Mouse (Mus musculus): ENCODE results near the gene Fam71a. TPM values are rescaled to one million over a fixed set of nuclear protein-coding genes. Genes with fewer than 3 reads are reported as not detected.

The Fam71a gene
- total and polyA plus RNA-seq, 3 experiments = not detected

DNA sequence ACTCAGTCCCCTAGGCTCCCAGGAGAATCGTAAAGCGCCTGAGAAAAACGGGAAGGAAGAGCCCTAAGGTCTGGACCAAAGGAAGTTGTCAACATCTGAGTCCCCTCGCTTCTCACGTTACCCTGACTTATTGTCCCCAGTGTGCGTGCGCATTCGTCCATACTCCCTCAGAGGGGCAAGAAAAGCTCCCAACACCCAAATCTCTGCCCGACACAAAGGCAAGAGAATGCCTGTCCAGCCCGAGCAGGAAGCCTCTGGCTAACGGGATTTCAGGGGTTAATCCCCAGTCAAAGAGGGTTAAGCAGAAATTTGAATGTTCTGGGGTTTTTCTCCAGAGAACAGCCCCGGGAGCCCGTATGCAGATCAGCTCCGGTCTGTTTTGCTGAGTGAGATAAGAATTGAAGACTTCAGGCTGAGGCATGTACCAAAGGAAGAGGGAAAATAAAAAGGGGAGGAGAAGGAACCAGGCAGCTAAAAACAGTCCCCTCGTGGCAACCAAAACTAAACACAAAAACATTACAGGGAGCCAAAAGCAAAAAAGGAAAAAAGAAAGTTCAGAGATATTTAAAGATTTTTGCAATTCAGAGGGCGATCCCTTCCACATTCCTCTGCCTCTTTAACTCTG is 21.3 kb upstream of the Fam71a start (continued):
- TF ChIP-seq ZNF384 (IDR thresholded peaks at IDR 0.05; ENCODE audit: low read depth, low read length) (no peak), ZC3H11A (IDR thresholded peaks at IDR 0.05; ENCODE audit: low read depth, low read length) (no peak), MEF2A (IDR thresholded peaks at IDR 0.05; ENCODE audit: borderline replicate concordance, low read depth, low read length) (peak; percentile 85), SIN3A (IDR thresholded peaks at IDR 0.05; ENCODE audit: low read length) (peak; percentile 81; the same call in 1 of the 2 replicates), NRF1 (IDR thresholded peaks at IDR 0.05; ENCODE audit: low read depth, low read length) (peak; percentile 49; the same call in 1 of the 2 replicates), KAT2A (IDR thresholded peaks at IDR 0.05; ENCODE audit: insufficient replicate concordance, low read length) (no peak), MXI1 (IDR thresholded peaks at IDR 0.05; ENCODE audit: low read depth, low read length) (peak; percentile 65; the same call in 1 of the 2 replicates)

DNA sequence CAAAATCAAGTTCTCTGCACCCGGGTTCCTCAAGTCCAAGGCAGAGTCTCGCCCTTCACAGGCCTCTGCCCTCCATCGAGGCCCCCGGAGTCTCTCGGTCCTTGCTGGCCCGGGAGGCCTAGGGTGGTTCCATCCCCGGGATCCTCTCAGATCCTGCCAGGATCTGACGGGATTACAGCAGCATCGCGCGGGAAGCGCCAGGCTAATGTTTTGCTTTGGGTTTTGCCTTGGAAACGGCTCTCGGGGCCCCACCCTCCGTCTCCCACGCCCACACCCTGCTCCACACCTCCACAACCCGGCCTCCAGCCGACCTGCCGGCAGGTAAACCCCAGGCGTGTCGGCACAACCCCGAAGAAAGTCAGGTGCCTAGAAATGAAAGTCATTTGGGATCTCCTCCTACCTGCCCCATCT is 20.2 kb upstream of the Fam71a start:
- peaks cover 9 to 58% of the 10 kb centered on the region in 2 experiments for H3K4me1 ChIP-seq (ENCODE audit: control insufficient read depth in 1 of 2, insufficient read depth in 2 of 2)
- no peak overlapping the region for H3K4me2 ChIP-seq (ENCODE audit: insufficient read depth, low read depth, poor library complexity, severe bottlenecking)
- H3K27me3 ChIP-seq (replicated peaks) = no peaks in the 10 kb centered on the region
- no peak overlapping the region for H3K27ac ChIP-seq (ENCODE audit: insufficient read depth, low read depth)
- dilution Hi-C loops (cut with MboI; ENCODE audit: extremely low pct_ligation_motif_present, extremely low pct_unique_long_range_greater_than_20kb, low sequenced_read_pairs) (no loop called here), in situ Hi-C loops (cut with MboI; ENCODE audit: low pct_ligation_motif_present, low pct_unique_long_range_greater_than_20kb, low sequenced_read_pairs) (loop anchor here (5.0 to 10.0 kb wide), 2 partner anchors 90 to 97 kb away; partner anchors contain the start of gene Batf3)
- H3K4me3 ChIP-seq (replicated peaks in 1 of 3; ENCODE audit: low read depth in 2 of 3, low read length in 2 of 3, poor library complexity in 1 of 3) = peak overlapping the region in 1 of 3 experiments; percentile 8
- H3K36me3 ChIP-seq (replicated peaks in 1 of 2; ENCODE audit: control insufficient read depth in 1 of 2, insufficient read depth in 1 of 2, low read length in 1 of 2) = peaks cover 0 to 6% of the 10 kb centered on the region in 2 experiments
- H3K9ac ChIP-seq (ENCODE audit: insufficient read depth, low read depth) = no peak overlapping the region
- no peak for TF ChIP-seq KAT2A (IDR thresholded peaks at IDR 0.05; ENCODE audit: insufficient replicate concordance, low read length)
- no peak for TF ChIP-seq E2F4 (IDR thresholded peaks at IDR 0.05; ENCODE audit: insufficient replicate concordance, low read depth, low read length)
- TF ChIP-seq CHD1 (IDR thresholded peaks at IDR 0.05; ENCODE audit: low read depth, low read length) = no peak
- no peak for TF ChIP-seq JUN (IDR thresholded peaks at IDR 0.05; ENCODE audit: insufficient read depth, low read depth, low read length)
- TF ChIP-seq JUND (conservative IDR thresholded peaks at IDR 0.05; ENCODE audit: low read depth, low read length) = no peak
- DNase-seq (ENCODE audit: extremely low read depth) = no peak
- H3K9me3 ChIP-seq (replicated peaks; ENCODE audit: low read length) = peaks cover 19% of the 10 kb centered on the region
- H3K79me2 ChIP-seq (replicated peaks; ENCODE audit: control insufficient read depth, extremely low read depth, insufficient read depth, poor library complexity, severe bottlenecking) = peaks cover 22% of the 10 kb centered on the region

DNA sequence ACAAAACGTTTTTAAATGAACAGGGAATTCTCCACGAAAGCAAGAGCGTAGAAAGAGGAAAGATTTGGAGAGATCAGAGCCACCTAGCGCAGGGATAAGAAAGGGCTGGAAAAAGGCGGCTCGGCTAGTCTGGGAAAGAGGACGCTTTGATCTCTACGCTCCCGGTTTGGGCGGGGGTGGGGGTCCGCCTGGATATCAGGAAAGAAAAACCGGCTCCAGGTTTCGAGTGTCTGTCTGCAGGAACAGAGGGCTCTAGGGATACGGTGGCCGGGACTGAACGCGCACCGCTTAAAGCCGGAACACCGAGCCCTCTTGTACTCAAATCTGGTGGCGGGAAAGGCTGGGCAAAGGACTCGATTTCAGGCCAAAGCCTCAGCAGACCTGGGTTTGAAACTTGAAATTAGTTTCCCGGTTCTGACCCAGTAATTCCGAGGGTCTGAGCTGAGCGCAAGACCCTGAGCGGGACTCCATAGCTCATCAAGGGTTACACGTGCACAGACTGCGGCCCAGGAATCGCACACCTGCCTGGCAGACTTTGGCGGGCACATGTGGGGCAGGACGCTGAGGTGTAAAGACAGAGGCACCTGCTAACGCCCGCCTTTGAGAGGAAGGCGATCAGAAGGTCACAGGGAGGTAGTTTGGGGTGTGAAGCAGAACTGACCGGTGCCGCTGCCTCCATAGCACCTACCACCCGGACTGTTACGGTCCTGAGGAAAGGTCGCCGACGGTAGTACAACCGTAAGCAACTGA is 19.6 kb upstream of the Fam71a start:
- H3K79me2 ChIP-seq (replicated peaks; ENCODE audit: control insufficient read depth, extremely low read depth, insufficient read depth, poor library complexity, severe bottlenecking) = peaks cover 28% of the 10 kb centered on the region
- no peak overlapping the region for H3K9ac ChIP-seq (ENCODE audit: insufficient read depth, low read depth)
- no peak for DNase-seq (ENCODE audit: extremely low read depth)
- no peaks in the 10 kb centered on the region for H3K27me3 ChIP-seq (replicated peaks)
- peak overlapping the region in 1 of 3 experiments; percentile 80 for H3K4me3 ChIP-seq (replicated peaks in 1 of 3; ENCODE audit: low read depth in 2 of 3, low read length in 2 of 3, poor library complexity in 1 of 3)
- peaks cover 0 to 6% of the 10 kb centered on the region in 2 experiments for H3K36me3 ChIP-seq (replicated peaks in 1 of 2; ENCODE audit: control insufficient read depth in 1 of 2, insufficient read depth in 1 of 2, low read length in 1 of 2)
- dilution Hi-C loops (cut with MboI; ENCODE audit: extremely low pct_ligation_motif_present, extremely low pct_unique_long_range_greater_than_20kb, low sequenced_read_pairs) (no loop called here), in situ Hi-C loops (cut with MboI; ENCODE audit: low pct_ligation_motif_present, low pct_unique_long_range_greater_than_20kb, low sequenced_read_pairs) (loop anchor here (5.0 to 10.0 kb wide), 2 partner anchors 89 to 98 kb away; partner anchors contain the start of gene Batf3)
- peaks cover 19% of the 10 kb centered on the region for H3K9me3 ChIP-seq (replicated peaks; ENCODE audit: low read length)
- H3K4me1 ChIP-seq (ENCODE audit: control insufficient read depth in 1 of 2, insufficient read depth in 2 of 2) = peaks cover 9 to 53% of the 10 kb centered on the region in 2 experiments
- TF ChIP-seq ZNF384 (IDR thresholded peaks at IDR 0.05; ENCODE audit: low read depth, low read length) = no peak
- TF ChIP-seq EP300 (IDR thresholded peaks at IDR 0.05; ENCODE audit: low read length) = no peak
- TF ChIP-seq ELF1 (IDR thresholded peaks at IDR 0.05; ENCODE audit: low read depth, low read length) = no peak
- no peak for TF ChIP-seq RCOR1 (conservative IDR thresholded peaks at IDR 0.05; ENCODE audit: low read depth, low read length)
- no peak for TF ChIP-seq NELFE (IDR thresholded peaks at IDR 0.05; ENCODE audit: low read depth, low read length)
- no peak for TF ChIP-seq ETS1 (conservative IDR thresholded peaks at IDR 0.05; ENCODE audit: low read depth, low read length)
- TF ChIP-seq IRF4 (IDR thresholded peaks at IDR 0.05; ENCODE audit: low read depth, low read length) = no peak
- no peak for TF ChIP-seq ZMIZ1 (IDR thresholded peaks at IDR 0.05; ENCODE audit: low read depth, low read length)
- TF ChIP-seq GABPA (IDR thresholded peaks at IDR 0.05; ENCODE audit: insufficient replicate concordance, low read depth, low read length) = no peak
- TF ChIP-seq NRF1 (IDR thresholded peaks at IDR 0.05; ENCODE audit: low read depth, low read length) = no peak
- H3K4me2 ChIP-seq (ENCODE audit: insufficient read depth, low read depth, poor library complexity, severe bottlenecking) = no peak overlapping the region
- no peak overlapping the region for H3K27ac ChIP-seq (ENCODE audit: insufficient read depth, low read depth)

Data from CH12.LX (cell line).